Mouse (Mus musculus) neural tube, embryonic 13.5 days (tissue): ENCODE data around the gene Tbc1d16. TPM values are rescaled to one million over a fixed set of nuclear protein-coding genes. Genes with fewer than 3 reads are reported as not detected.
A peak's percentile ranks its signal among the peaks of the same experiment; 100 is the strongest.

Source experiments
- ATAC-seq: fragments of 200-750 bp; cut with Nextera tagmentation; 2 replicates; pipeline ENCODE4 v1.8.0; 2017; ENCODE audit warnings: low read depth, mild to moderate bottlenecking, moderate TSS enrichment, moderate library complexity
- H3K27ac ChIP-seq: fragments of 300-500 bp; sonication (generic); replicated peaks from 2 replicates; pipeline ENCODE4 v1.5.1; 2015; ENCODE audit warnings: moderate library complexity, mild to moderate bottlenecking, inconsistent platforms
- H3K27me3 ChIP-seq: fragments of 300-500 bp; sonication (generic); 2 replicates; pipeline ENCODE4 v1.6.1; 2015; ENCODE audit warnings: mild to moderate bottlenecking, inconsistent platforms
- H3K36me3 ChIP-seq: fragments of 300-500 bp; sonication (generic); 2 replicates; pipeline ENCODE4 v1.6.1; 2015; ENCODE audit warnings: mild to moderate bottlenecking, inconsistent platforms
- H3K4me1 ChIP-seq: fragments of 300-500 bp; sonication (generic); replicated peaks from 2 replicates; pipeline ENCODE4 v1.6.1; 2015; ENCODE audit warnings: inconsistent platforms
- H3K4me2 ChIP-seq: fragments of 300-500 bp; sonication (generic); 2 replicates; pipeline ENCODE4 v1.6.1; 2015; ENCODE audit warnings: inconsistent platforms, mild to moderate bottlenecking, moderate library complexity
- H3K4me3 ChIP-seq: fragments of 300-500 bp; sonication (generic); 2 replicates; pipeline ENCODE4 v1.5.1; 2015; ENCODE audit warnings: mild to moderate bottlenecking, inconsistent platforms
- H3K9ac ChIP-seq: fragments of 300-500 bp; sonication (generic); 2 replicates; pipeline ENCODE4 v1.6.1; 2015; ENCODE audit warnings: moderate library complexity, mild to moderate bottlenecking, inconsistent platforms
- H3K9me3 ChIP-seq: fragments of 300-500 bp; sonication (generic); 2 replicates; pipeline ENCODE4 v1.6.1; 2016; ENCODE audit warnings: inconsistent platforms
- WGBS: fragments of 180-500 bp; shearing (Covaris S2); methylation state at CpG from one replicate; pipeline ENCODE4 v1.1.7; 2015; 5-methylcytosine and 5-hydroxymethylcytosine counted together
- polyA plus RNA-seq: library from polyadenylated mRNA; unstranded; fragments of >200 nt; fragmentation: Nextera tagmentation; extraction: Ambion mirVana; gene quantifications from 2 replicates; pipeline ENCODE4 v1.2.1, GENCODE M21; 2015

Tbc1d16 gene
- polyA plus RNA-seq, 1 experiment from 2014 or later, result 49.0 TPM

DNA sequence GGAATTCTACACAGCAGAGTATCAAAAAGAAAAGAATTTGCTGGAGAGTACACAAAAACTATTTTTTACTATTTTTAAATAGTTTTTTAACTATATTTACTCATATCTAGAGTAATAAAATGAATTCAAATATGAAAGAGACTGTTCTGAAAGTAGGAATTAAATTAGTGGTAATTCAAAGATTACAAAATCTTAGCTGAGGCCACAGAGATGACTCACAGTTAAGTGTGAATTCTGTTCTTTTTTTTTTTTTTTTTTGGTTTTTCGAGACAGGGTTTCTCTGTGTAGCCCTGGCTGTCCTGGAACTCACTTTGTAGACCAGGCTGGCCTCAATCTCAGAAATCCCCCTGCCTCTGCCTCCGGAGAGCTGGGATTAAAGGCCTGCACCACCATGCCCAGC is 66.6 kb downstream of the Tbc1d16 start:
- ATAC-seq, result no peak
- H3K4me2 ChIP-seq, result no peak overlapping the region
- no peaks in the 10 kb centered on the region for H3K27me3 ChIP-seq
- H3K9me3 ChIP-seq, result no peaks in the 10 kb centered on the region
- no peaks in the 10 kb centered on the region for H3K36me3 ChIP-seq
- no peak overlapping the region for H3K9ac ChIP-seq
- H3K4me1 ChIP-seq, result peaks cover 82% of the 10 kb centered on the region
- H3K4me3 ChIP-seq, result no peak overlapping the region
- 86% methylated on average over 2 of the region's 2 CpGs for WGBS
- H3K27ac ChIP-seq, result no peak overlapping the region

DNA sequence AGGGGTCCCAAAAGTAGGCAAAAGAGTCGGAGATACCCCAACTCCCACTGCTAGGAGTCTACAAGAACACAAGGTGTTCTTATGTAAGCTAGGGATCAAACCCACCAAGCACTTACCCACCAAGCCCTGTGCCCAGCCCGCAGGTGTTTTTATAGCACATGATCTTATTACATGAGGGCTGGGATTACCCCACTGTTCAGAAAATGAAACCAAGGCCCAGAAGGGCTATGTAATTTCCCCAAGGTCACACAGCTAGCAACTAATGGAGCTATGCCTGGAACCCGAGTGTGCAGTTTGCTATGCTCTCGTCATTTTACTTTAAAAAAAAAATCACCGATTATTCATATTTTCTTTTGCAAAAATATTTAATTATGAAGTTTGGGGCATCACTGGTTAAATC is 68.2 kb downstream of the Tbc1d16 start:
- Histone ChIP-seq H3K9ac (no peak overlapping the region), H3K36me3 (peaks cover 5% of the 10 kb centered on the region), H3K4me2 (no peak overlapping the region), H3K27ac (peak overlapping the region; percentile 43; the same call in 1 of the 2 replicates), H3K4me1 (peaks cover 87% of the 10 kb centered on the region), H3K27me3 (no peaks in the 10 kb centered on the region), H3K4me3 (no peak overlapping the region), H3K9me3 (no peaks in the 10 kb centered on the region)
- WGBS, result 77% methylated on average over 5 of the region's 5 CpGs
- ATAC-seq, result no peak

- WGBS, result 43% methylated on average over 11 of the region's 11 CpGs
- Histone ChIP-seq H3K9me3 (no peaks in the 10 kb centered on the region), H3K9ac (no peak overlapping the region), H3K27me3 (no peaks in the 10 kb centered on the region), H3K4me2 (0 out of 2 replicates have a peak overlapping the region, but pooled peaks have one; percentile 16), H3K4me1 (peaks cover 86% of the 10 kb centered on the region), H3K4me3 (no peak overlapping the region), H3K36me3 (peaks cover 10% of the 10 kb centered on the region), H3K27ac (no peak overlapping the region)
- ATAC-seq, result no peak
Observed at GRCm38 (mm10) chr11:119159496-119159895, 68.8 kb downstream of the Tbc1d16 start.

DNA sequence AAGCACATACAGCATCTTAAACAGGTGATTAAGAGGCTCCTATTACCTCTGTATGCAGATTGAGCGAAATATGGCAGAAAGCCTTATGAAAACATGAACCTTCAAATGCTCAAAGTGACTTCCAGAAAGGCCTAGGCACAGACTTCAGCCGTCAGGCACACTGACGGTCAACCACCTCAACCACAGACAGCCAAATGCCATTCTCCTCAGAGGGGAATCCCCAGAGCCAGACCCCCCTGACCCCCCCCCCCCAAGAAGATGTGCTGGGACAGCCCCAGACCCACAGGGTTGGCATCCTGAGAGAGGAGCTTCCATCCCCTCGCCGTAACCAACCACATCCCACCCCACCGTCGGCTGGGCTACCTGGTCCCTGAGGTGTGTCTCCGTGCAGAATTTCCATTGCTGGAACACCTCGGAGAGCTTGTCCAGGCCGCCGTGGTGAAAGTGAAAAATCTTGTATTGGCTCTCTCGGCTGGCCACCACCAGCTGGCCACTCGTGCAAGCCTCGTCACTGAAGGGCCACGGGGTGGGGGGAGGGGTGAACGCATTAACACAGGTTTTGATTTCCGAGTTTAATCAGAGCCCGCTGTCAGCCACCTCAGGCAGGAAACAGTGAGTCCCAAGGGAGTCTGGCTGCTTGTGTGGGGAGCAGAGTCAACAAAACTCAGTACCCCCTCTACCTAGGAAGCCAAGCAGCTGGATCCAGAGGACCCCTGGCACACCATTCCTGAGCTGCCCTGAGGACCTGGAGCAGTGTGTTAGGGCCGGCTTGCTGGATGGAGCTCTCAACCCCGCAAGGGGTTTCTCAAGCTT is 70.7 kb downstream of the Tbc1d16 start:
- peak overlapping the region; percentile 83 for H3K27ac ChIP-seq
- peaks cover 68% of the 10 kb centered on the region for H3K4me1 ChIP-seq
- peaks cover 28% of the 10 kb centered on the region for H3K36me3 ChIP-seq
- H3K27me3 ChIP-seq, result no peaks in the 10 kb centered on the region
- no peak for ATAC-seq
- H3K9ac ChIP-seq, result peak overlapping the region; percentile 59
- no peak overlapping the region for H3K4me3 ChIP-seq
- WGBS, result 14% methylated on average over 20 of the region's 20 CpGs
- H3K4me2 ChIP-seq, result peak overlapping the region; percentile 41
- H3K9me3 ChIP-seq, result no peaks in the 10 kb centered on the region

DNA sequence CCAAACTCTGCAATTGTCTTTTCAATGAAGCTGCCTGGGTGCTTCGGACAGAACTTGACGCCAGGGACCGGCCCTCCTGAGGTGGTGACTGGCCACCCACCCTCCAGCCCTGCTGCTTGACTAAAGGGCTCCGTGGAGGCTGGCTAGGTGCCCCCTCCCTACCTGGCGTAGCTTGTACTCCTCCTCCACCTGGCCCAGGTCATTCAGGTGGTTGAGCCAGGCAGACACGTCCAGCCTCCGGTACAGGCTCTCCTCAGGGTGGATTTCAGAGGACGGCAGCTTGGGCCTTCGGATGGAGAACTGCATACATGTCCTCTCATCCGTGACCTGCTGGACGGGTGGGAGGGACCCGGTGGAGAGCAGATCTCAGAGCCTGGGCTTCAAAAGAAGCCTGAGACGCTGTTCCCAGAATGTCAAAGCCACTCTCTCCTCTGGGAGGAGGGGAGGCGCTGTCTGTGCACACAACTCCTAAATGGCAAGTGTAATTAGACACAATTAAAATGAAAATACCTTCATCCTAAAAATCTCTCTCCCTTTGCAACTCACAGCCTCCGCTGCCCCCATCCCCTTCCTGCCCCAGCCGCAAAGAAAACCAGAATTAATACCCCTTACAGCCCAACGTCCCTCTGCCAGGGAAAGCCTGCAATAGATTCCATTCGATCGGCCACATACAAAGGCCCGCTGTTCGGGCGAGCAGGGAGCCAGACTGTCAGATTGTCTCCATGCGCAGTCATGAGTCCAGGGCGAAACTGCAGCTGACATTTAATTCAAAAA is 71.6 kb downstream of the Tbc1d16 start:
- H3K4me3 ChIP-seq, result no peak overlapping the region
- H3K27me3 ChIP-seq, result no peaks in the 10 kb centered on the region
- H3K27ac ChIP-seq, result peak overlapping the region; percentile 83
- H3K4me1 ChIP-seq, result peaks cover 71% of the 10 kb centered on the region
- peak overlapping the region; percentile 41 for H3K4me2 ChIP-seq
- peaks cover 35% of the 10 kb centered on the region for H3K36me3 ChIP-seq
- H3K9ac ChIP-seq, result peak overlapping the region; percentile 59
- no peaks in the 10 kb centered on the region for H3K9me3 ChIP-seq
- 11% methylated on average over 24 of the region's 24 CpGs for WGBS
- ATAC-seq, result 0 out of 2 replicates have a peak, but pooled peaks have one; percentile 45

- H3K4me1 ChIP-seq, result peaks cover 70% of the 10 kb centered on the region
- no peaks in the 10 kb centered on the region for H3K27me3 ChIP-seq
- peaks cover 44% of the 10 kb centered on the region for H3K36me3 ChIP-seq
- H3K9me3 ChIP-seq, result no peaks in the 10 kb centered on the region
- no peak for ATAC-seq
- no peak overlapping the region for H3K4me3 ChIP-seq
- peak overlapping the region; percentile 59; the same call in 1 of the 2 replicates for H3K9ac ChIP-seq
- H3K27ac ChIP-seq, result peak overlapping the region; percentile 83
- 23% methylated on average over 30 of the region's 30 CpGs for WGBS
- H3K4me2 ChIP-seq, result peak overlapping the region; percentile 41
Observed at GRCm38 (mm10) chr11:119155638-119156480, 72.4 kb downstream of the Tbc1d16 start.

- Histone ChIP-seq H3K4me2 (no peak overlapping the region), H3K9me3 (no peaks in the 10 kb centered on the region), H3K27me3 (no peaks in the 10 kb centered on the region), H3K36me3 (peaks cover 78% of the 10 kb centered on the region), H3K27ac (no peak overlapping the region), H3K9ac (no peak overlapping the region), H3K4me3 (no peak overlapping the region), H3K4me1 (peaks cover 43% of the 10 kb centered on the region)
- ATAC-seq, result no peak
- WGBS, result 49% methylated on average over 14 of the region's 14 CpGs
Observed at GRCm38 (mm10) chr11:119152321-119152831, 75.9 kb downstream of the Tbc1d16 start.

GRCm38 (mm10) chr11:119151073-119151607 is 77.2 kb downstream of the Tbc1d16 start:
- Histone ChIP-seq H3K9me3 (no peaks in the 10 kb centered on the region), H3K36me3 (peaks cover 81% of the 10 kb centered on the region), H3K4me3 (no peak overlapping the region), H3K27ac (peak overlapping the region; percentile 66), H3K4me1 (peaks cover 30% of the 10 kb centered on the region), H3K9ac (no peak overlapping the region), H3K27me3 (no peaks in the 10 kb centered on the region), H3K4me2 (no peak overlapping the region)
- WGBS, result 87% methylated on average over 10 of the region's 10 CpGs
- no peak for ATAC-seq

DNA sequence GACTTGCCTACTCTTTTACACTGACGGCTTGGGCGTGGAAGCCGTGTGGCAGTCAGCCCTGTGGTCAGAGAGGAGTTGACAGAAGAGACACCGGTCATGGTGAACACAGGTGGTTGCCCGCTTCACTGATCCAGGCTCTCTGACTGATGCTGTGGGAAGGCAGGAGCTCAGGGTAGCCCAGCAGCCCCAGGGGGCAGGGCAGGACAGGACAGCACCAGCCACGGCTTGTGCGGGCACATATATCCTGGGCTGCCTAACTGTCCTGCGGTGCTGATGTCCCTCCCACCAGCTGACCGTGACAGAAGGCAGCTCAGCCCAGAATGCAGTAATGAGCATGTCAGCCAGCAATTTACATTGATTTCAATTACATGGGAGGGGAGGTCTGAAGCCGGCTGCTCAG is 77.9 kb downstream of the Tbc1d16 start:
- ATAC-seq, result peak; percentile 41; the same call in 1 of the 2 replicates
- no peak overlapping the region for H3K4me2 ChIP-seq
- H3K36me3 ChIP-seq, result peaks cover 80% of the 10 kb centered on the region
- H3K27ac ChIP-seq, result peak overlapping the region; percentile 55; the same call in 1 of the 2 replicates
- no peak overlapping the region for H3K4me3 ChIP-seq
- no peaks in the 10 kb centered on the region for H3K9me3 ChIP-seq
- 56% methylated on average over 10 of the region's 10 CpGs for WGBS
- no peak overlapping the region for H3K9ac ChIP-seq
- H3K27me3 ChIP-seq, result no peaks in the 10 kb centered on the region
- H3K4me1 ChIP-seq, result peaks cover 29% of the 10 kb centered on the region

- Histone ChIP-seq H3K9me3 (no peaks in the 10 kb centered on the region), H3K4me1 (peaks cover 38% of the 10 kb centered on the region), H3K4me2 (no peak overlapping the region), H3K36me3 (peaks cover 64% of the 10 kb centered on the region), H3K4me3 (no peak overlapping the region), H3K9ac (no peak overlapping the region), H3K27me3 (no peaks in the 10 kb centered on the region), H3K27ac (no peak overlapping the region)
- WGBS, result 89% methylated on average over 13 of the region's 13 CpGs
- no peak for ATAC-seq
Observed at GRCm38 (mm10) chr11:119148829-119149228, 79.5 kb downstream of the Tbc1d16 start.

DNA sequence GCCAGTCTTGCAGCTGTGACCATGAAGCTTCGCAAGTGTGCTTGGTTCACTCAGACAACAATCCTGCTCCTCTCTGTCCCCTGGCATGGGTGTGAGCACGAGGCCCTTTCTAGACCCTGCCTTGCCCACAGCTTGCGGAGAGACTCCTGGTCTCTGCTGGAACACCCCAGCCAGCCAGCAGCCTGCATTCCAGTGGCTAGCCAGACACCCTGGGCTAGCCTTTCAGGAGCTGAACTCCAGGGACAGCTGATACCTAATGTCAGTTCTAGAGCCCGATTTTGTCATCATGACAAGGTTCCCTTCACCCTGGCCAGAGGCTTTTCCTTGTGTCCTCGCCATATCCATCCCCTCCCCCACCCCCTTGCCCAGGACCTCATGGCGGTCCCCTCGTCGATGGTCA is 81.1 kb downstream of the Tbc1d16 start:
- Histone ChIP-seq H3K36me3 (peaks cover 49% of the 10 kb centered on the region), H3K4me2 (no peak overlapping the region), H3K27me3 (no peaks in the 10 kb centered on the region), H3K27ac (no peak overlapping the region), H3K9ac (no peak overlapping the region), H3K4me1 (peaks cover 34% of the 10 kb centered on the region), H3K9me3 (no peaks in the 10 kb centered on the region), H3K4me3 (no peak overlapping the region)
- ATAC-seq, result no peak
- 88% methylated on average over 8 of the region's 8 CpGs for WGBS
